Mouse (Mus musculus) layer of hippocampus, postnatal 10 days (tissue): ENCODE measurements at regions not wholly inside any gene's neighbourhood (a gene's known extent, or its start where the extent isn't known, plus 50 kb on each side); places are given as distances from the start of the nearest gene placed in this dataset.

Source experiments
- DNase-seq, 2 experiments: peaks; one replicate each; pipeline ENCODE4 v3.0.0; 2021; ENCODE audit warnings: low spot score in 2 of 2

GRCm38 (mm10) chr14:42055451-42055850 is 61.7 kb downstream of the Gm7951 start:
- DNase-seq, result peak in 1 of 2 experiments; percentile 7
